Mouse (Mus musculus): ENCODE results near the gene Mt2.

Mt2 gene

DNA sequence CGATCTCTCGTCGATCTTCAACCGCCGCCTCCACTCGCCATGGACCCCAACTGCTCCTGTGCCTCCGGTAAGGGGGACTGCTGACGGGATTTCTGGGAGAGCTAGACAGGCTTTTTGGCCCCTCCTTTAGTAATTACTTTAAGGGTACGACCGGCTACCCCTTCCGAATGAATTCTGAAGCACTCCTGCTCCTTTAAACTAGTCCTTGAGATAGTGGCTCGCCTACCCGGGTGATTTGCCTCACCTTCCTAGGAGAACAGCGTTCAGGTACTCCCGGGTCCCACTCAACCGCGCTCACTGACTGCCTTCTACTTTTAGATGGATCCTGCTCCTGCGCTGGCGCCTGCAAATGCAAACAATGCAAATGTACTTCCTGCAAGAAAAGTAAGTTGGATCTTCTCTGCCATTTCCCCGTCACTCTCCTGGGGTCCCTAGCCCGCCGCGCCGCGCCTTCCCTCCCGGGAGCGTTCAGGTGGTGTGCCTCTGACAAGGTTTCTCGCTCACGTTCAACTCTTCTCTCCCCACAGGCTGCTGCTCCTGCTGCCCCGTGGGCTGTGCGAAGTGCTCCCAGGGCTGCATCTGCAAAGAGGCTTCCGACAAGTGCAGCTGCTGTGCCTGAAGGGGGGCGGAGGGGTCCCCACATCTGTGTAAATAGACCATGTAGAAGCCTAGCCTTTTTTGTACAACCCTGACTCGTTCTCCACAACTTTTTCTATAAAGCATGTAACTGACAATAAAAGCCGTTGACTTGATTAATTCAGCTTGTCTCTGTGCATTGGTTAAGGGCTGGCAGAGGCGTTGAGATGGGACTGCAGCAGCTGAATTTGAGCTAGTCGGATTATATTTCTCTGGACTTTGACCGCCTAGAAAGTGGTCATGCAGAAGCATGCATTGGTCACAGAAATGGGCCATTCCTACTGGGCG is 607 bp downstream of the Mt2 start:
- DNase-seq (ENCODE audit: low read depth) = no peak

GRCm38 (mm10) chr8:94173848-94174403 is 1.5 kb downstream of the Mt2 start:
- DNase-seq (ENCODE audit: low read depth) = no peak

GRCm38 (mm10) chr8:94174619-94175213 is 2.3 kb downstream of the Mt2 start:
- DNase-seq (ENCODE audit: low read depth) = no peak

- DNase-seq (ENCODE audit: low read depth) = no peak
These were observed 5.4 kb downstream of the Mt2 start for GRCm38 (mm10) chr8:94177716-94178390.

DNA sequence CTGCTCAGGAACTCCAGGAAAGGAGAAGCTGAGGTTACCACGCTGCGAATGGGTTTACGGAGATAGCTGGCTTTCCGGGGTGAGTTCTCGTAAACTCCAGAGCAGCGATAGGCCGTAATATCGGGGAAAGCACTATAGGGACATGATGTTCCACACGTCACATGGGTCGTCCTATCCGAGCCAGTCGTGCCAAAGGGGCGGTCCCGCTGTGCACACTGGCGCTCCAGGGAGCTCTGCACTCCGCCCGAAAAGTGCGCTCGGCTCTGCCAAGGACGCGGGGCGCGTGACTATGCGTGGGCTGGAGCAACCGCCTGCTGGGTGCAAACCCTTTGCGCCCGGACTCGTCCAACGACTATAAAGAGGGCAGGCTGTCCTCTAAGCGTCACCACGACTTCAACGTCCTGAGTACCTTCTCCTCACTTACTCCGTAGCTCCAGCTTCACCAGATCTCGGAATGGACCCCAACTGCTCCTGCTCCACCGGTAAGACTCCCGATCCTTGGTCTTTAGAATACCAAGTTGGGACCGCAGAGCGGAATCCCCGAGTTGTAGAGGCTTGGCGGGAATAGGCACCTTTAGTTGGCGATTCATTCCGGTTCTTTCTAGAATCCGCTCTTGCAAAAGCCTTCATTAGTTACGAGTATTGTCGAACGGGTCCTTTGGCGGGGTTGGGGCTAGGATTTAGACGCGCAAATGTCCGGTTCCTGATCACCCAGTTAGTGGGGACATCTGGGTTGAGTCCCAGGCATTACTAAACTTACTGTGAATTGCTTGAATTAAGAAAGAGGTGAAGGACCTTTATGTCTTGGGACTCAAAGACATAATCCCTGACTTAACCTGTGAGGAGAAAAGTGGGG is 6.6 kb downstream of the Mt2 start, which contains the start of gene Mt1:
TSS of gene Mt1 (plus strand) at position 226 of the 856 bp plus-strand sequence.
- peak; percentile 50 for DNase-seq (ENCODE audit: low read depth)

GRCm38 (mm10) chr8:94179713-94180560 is 7.5 kb downstream of the Mt2 start:
- DNase-seq (ENCODE audit: low read depth) = no peak

DNA sequence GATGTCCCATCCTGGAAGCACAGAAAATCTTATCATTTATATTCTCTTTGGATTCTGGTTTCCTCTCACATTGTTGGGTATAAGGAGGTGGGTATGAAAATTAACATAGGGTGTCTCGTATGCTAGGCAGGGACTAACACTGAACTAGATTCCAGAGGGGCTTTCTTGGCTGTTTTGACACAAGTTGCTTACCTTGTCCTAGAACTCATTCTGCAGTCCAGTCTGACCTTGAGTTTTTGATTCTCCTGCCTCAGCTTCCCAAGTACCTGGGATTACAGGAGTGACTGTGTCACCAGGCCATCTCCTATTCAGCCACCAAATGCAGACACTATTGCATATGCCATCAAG is 8.1 kb downstream of the Mt2 start:
- DNase-seq (ENCODE audit: low read depth) = no peak

DNA sequence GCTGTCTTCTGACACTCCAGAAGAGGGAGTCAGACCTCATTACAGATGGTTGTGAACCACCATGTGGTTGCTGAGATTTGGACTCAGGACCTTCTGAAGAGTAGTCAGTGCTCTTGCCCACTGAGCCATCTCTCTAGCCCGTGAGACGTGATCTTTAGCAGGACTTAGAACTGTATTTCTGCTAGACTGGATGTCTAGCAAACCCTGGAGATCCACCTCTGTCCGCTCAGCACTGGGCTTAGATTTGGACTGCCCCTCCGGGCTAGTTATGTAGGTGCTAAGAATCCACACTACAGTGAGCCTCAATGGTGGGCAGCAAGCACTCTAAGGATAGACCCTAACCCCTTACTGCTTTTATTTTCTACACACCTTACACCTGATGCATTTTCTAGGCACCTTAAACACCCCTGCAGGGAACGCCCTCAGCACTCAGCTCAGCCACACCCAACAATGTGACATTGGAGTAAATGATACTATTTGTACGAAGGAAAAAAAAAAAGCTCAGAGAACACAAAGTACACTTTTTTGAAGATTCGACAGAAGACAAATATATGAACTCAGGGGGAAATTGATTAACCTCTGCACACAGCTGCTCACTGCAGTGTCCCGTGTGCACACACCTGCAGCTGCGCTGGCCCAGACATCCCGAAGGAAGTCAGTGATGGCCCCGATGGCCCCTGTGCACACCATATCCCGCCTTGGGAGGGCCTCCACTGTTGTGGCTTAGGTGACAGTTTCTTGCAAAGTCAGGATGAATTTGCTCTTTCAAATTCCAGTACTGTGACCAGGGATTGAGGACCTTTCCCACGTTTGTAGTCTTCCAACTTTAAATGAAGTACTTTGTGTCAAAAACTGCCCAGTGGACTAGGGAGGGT is 9.8 kb downstream of the Mt2 start:
- no peak for DNase-seq (ENCODE audit: low read depth)

- peak; percentile 88 for DNase-seq (ENCODE audit: low read depth)
These were observed 10.7 kb downstream of the Mt2 start for GRCm38 (mm10) chr8:94183117-94183516.

GRCm38 (mm10) chr8:94184357-94184843 is 11.9 kb downstream of the Mt2 start:
- no peak for DNase-seq (ENCODE audit: low read depth)

- no peak for DNase-seq (ENCODE audit: low read depth)
These were observed 13.3 kb downstream of the Mt2 start for GRCm38 (mm10) chr8:94185791-94186190.

GRCm38 (mm10) chr8:94186542-94186941 is 14.1 kb downstream of the Mt2 start:
- peak; percentile 58 for DNase-seq (ENCODE audit: low read depth)

- no peak for DNase-seq (ENCODE audit: low read depth)
These were observed 15.0 kb downstream of the Mt2 start for GRCm38 (mm10) chr8:94187290-94188002.

DNA sequence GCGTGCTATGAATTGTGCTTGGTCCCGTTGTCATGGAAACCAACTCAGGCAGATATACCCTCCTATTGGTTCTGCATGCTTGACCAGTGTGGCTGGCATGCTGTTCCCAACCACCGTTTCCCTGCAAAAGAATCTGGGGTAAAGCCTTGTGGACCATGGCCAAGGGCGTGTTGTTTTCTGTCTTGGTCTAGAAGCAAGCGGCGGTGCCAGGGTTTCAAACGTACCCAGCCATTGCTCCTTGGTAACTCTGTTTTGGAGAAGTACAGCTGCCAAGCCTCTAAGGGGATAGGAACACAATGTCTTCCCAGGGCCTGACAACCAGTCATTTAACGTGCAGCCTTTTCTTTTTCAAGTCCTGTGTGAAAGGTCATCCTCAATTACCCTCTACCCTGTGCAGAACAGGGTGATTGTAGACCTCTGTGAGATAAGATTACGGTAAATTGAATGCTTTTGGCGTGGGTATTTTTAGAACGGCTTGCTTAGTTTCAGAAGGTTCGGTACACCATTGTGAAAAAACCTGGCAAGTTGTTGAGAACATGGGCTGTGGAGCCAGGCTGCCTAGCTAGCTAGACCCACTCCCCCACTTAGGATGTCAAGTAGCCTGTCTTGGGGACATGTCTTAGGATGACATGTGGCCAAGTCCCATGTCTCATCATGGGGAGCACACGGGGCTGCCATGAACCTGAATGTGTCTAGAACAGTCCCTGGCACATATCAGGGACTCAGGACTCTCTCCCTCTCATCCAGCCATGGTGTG is 17.0 kb downstream of the Mt2 start:
- no peak for DNase-seq (ENCODE audit: low read depth)

DNA sequence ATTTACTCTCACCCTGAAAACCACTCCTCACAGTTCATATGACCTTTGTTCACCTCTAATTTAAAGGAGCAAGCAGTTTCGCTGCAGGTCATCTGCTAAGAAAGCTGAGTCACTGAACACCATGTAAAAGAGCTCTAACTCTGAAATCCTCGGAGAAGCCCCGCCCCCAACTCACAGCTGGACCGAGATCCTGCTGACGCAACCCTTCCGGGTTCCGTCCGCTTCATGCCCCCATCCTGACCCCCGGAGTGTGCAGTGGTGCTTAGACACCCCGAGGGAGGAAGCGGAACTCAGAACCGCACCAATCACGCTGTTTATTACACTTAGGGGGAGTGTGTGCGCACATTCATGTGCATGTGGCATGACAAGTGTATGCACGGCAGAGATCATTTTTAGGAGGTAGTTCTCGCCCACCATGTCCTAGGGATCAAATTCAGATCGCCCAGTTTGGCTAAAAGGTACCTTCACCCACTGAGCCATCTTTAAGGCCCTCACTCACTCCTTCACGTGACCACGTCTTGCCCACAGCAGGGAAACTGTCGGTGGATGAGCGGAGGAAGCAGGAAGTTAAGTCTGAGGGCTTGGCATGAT is 18.7 kb downstream of the Mt2 start:
- peak; percentile 71 for DNase-seq (ENCODE audit: low read depth)

DNA sequence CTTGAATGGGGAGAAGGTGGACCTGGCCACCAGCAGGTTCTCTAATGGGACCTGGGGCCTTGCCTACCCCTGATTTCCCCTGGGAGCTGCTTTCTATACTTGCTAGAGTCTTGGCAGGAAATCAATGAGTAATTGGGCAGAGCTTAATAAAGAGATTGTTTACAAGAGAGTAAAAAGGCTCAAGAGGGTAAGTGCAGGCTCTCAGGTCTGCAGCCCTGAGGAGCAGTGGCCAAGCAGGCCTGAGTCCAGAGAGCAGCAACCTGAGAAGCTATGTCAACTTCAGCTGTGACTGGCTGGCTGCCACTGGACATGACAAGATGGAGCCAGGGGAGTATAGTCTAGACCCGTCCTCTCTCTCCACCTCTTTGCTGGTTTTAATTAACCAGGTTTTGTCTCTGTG is 20.5 kb downstream of the Mt2 start:
- no peak for DNase-seq (ENCODE audit: low read depth)

DNA sequence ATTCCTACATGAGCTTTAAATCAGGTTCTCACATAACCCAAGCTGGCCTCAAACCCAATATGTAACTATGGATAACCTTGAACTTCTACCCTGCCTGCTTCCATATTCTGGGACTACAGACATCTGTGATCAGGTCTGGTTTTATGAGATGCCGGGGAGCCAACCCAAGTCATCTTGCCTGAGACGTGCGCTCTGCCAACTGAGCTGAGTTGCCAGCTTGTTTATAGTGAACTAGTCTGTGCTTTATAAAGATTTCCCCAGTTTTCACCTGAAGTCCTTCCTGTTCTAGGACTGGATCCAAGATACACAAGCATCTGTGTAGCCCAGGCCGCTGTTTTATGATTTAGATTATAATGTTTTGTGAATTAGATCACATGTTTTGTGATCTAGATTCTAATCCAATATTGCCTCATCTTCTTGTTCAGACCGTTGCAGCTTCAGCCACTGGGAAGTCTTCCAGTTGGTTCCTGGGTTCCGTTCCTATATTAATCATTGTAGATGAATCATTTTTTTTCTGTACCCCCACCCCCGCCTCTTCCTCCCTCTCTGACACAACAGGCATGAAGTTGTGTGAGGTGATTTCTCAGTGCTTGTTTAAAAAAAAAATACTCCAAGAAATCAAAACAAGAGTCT is 22.2 kb downstream of the Mt2 start:
- DNase-seq (ENCODE audit: low read depth) = no peak

Data from naive thymus-derived CD4-positive, alpha-beta T cell, adult 2 months (primary cell).